Mouse (Mus musculus) left cerebral cortex, postnatal 25 days (tissue): Measurements from ENCODE around the gene Rgs12. TPM values are rescaled to one million over a fixed set of nuclear protein-coding genes. Genes with fewer than 3 reads are reported as not detected.

ENCODE experiments used
- DNase-seq, 2 experiments: peaks; one replicate each; pipeline ENCODE4 v3.0.0; 2022; ENCODE audit warnings: low spot score in 2 of 2, mixed read lengths in 1 of 2
- intact Hi-C: fragments of 180-260 bp; cut with DNase I; formaldehyde crosslinking; loops from one replicate; pipeline ENCODE4 v1.15.1; 2025
- total RNA-seq, 2 experiments: library from RNA; stranded (reverse); gene quantifications; 2 replicates each; pipeline ENCODE4 v1.2.3; 2021

The Rgs12 gene
- total RNA-seq, 2 experiments from 2014 or later, result 52.3 to 62.3 TPM

DNA sequence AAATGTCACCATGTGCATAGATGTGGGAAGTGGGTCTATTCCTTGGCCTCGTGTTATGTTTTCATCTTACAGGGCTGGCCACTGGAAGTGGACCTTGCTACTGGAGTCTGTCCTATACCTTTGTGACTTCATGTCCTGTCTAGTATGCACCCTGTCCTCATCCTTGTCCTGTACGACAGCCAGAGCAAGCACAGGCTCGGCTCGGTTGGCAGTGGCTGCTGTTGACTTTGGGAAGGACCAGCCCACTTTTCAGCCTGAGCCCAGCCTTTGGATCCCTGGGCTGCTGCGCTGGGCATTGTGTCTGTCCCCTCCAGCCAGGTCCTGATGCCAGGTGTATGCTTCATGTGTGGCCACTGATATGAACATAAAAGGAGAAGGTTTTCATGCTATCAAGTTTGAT lies 61.4 kb downstream of the Rgs12 start:
- intact Hi-C loops, result no loop called here
- no peak for DNase-seq

- intact Hi-C loops, result no loop called here
- peak in 1 of 2 experiments; percentile 16 for DNase-seq
Measured at GRCm38 (mm10) chr5:35011156-35011923, 62.1 kb downstream of the Rgs12 start.

DNA sequence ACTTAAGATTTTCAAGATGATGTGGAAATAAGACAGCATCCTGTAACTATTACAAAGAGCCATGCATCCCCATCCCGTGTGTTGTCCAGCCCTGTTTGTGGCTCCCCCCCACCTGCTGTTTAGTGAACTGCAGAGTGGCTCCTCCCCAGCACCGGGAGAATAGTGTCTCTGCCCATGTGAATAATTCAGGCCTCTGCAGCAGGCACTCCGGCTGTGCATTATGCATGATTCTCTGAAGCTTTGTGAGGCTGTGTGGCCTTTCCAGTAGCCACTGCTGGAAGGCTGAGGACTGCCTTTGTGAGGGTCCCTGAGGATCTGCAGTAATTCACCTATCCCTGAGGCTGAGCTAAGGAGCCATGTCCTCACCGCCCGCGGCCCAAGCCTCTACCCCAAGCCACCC lies 64.8 kb downstream of the Rgs12 start:
- no peak for DNase-seq
- intact Hi-C loops, result no loop called here

GRCm38 (mm10) chr5:35019673-35020300 lies 70.5 kb downstream of the Rgs12 start:
- peak; percentile 44 to 70 for DNase-seq
- intact Hi-C loops, result loop anchor here (1.0 kb wide), 1 partner anchor 30 kb away; no protein-coding TSS in a partner anchor

- intact Hi-C loops, result loop anchor here (1.0 kb wide), 1 partner anchor 31 kb away; no protein-coding TSS in a partner anchor
- DNase-seq, result peak; percentile 22 to 58
Measured at GRCm38 (mm10) chr5:35020410-35021241, 71.4 kb downstream of the Rgs12 start.

DNA sequence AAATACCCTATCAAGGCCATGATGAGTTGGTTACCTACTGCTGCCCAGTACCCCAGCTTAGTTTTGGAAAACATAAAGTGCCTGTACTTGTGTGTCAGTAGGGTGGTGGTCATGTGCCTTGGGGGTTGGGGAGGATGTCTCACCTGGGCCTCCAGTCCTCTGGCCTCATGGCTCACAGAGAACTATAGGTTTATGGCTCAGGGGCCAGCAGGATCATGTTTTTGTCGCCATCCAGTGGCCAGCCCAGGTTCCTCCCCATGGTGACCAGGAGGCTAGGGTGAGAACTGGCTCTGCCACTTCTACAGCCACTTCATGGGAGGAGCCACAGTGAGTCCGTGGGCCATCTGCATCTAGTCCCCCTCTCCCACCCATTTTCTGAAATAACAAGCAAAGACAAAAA lies 75.7 kb downstream of the Rgs12 start:
- intact Hi-C loops, result loop anchor here (1.0 to 5.0 kb wide), 2 partner anchors 39 to 108 kb away; no protein-coding TSS in a partner anchor
- DNase-seq, result peak; percentile 48 to 69

- no peak for DNase-seq
- intact Hi-C loops, result loop anchor here (5.0 kb wide), 1 partner anchor 112 kb away; no protein-coding TSS in a partner anchor
Measured at GRCm38 (mm10) chr5:35029303-35029702, 80.1 kb downstream of the Rgs12 start.

- no peak for DNase-seq
- intact Hi-C loops, result loop anchor here (5.0 kb wide), 1 partner anchor 112 kb away; no protein-coding TSS in a partner anchor
Measured at GRCm38 (mm10) chr5:35029755-35030154, 80.5 kb downstream of the Rgs12 start.

DNA sequence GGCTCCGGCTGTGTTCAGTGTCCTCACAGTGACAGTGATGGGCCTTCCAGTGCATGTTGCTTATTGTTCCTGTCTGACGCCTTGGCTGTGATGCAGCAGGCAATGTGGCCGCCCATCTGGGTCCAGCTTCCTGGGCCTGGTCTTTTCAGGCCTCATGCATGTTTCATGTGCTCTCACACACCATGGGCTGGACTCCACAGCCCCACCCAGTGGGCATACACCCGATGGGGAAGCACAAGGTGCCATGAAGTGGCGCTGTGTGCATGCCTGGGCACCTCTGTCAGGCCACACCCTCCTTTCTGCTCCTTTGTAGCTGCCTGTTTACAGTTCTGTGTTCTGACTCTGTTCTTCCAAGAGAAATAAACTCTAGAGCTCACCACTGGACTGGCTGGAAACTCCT lies 83.8 kb downstream of the Rgs12 start:
- no peak for DNase-seq
- intact Hi-C loops, result no loop called here

GRCm38 (mm10) chr5:35033619-35034018 lies 84.4 kb downstream of the Rgs12 start:
- intact Hi-C loops, result no loop called here
- no peak for DNase-seq

DNA sequence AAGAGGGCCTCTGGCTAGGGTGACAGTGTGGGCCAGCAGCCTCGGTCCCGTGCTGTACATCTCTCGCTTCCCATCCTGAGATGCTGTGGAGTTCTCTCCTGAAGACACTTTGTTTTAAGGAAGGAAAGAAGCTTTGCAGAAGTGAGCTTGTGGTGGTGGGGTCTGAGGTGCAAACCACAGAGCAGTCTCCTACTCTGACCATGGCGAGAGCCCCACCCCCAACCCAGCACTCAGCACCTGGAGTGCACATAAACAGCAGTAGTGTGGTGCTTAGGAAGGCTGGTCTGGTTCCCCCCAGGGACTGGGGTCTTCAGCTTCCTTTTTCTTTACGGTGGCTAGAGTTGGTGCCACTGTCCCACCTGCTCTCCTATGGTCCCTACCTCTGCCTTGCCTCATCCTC lies 85.9 kb downstream of the Rgs12 start:
- no peak for DNase-seq
- intact Hi-C loops, result no loop called here

GRCm38 (mm10) chr5:35035795-35036194 lies 86.5 kb downstream of the Rgs12 start:
- peak in 1 of 2 experiments; percentile 53 for DNase-seq
- intact Hi-C loops, result no loop called here

DNA sequence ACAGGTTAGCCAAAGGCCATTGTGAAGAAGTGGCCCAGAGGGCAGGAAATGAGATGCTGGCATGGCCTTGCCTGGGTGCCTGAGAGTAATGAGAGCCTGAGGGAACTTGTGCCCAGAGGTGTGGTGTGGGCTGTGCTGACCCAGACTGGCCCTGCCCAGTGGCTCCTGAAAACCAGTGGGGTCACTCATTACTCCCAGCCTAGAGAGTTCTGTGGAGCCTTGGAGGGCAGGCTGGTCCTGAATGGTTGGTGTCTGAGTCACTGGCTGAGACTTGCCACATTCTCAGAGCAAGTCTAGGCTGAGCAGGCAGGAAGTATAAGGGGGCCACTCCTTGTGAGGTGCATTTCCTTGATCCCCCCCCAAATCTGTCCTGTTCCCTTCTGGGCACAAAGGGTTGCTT lies 88.2 kb downstream of the Rgs12 start:
- no peak for DNase-seq
- intact Hi-C loops, result no loop called here

- intact Hi-C loops, result loop anchor here (10.0 kb wide), 1 partner anchor 377 kb away; the partner anchor contains the start of genes Grk4 and Nop14
- no peak for DNase-seq
Measured at GRCm38 (mm10) chr5:35041268-35041829, 92.1 kb downstream of the Rgs12 start, which contains the start of gene Hgfac. Gene Hgfac, plus strand, starts transcription at chr5:35041509.

DNA sequence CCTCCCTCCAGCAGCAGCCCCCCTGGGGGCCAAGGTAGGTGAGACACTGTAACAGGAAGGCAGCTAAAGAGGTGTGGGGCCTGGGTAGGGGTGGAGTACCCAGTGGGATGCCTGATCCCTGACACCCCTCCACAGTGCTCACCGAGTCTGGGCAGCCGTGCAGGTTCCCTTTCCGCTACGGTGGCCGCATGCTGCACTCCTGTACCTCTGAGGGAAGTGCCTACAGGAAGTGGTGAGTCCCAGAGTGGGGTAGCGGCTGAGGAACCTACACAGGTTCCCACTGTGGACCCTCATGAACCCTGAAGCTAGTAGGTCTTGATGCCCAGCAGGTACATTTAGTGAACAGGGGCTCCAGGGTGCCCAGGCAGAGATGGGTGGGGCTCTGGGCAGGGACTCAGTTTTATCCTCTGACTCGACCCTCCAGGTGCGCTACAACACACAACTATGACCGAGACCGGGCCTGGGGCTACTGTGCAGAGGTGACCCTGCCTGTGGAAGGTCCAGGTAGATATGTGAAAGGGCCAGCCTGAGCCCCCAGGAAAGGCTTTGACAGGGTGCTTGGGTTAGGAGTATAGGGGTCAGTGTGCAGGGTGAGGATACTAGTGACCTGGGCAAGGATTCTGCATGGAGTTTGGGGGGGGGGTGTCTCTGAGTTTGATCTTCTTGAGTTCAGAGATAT lies 93.3 kb downstream of the Rgs12 start:
- intact Hi-C loops, result loop anchor here (1.0 to 10.0 kb wide), 3 partner anchors 56 to 378 kb away; partner anchors contain the start of genes Grk4 and Nop14
- DNase-seq, result no peak

GRCm38 (mm10) chr5:35043110-35043451 lies 93.8 kb downstream of the Rgs12 start:
- intact Hi-C loops, result loop anchor here (1.0 to 10.0 kb wide), 3 partner anchors 56 to 378 kb away; partner anchors contain the start of genes Grk4 and Nop14

DNA sequence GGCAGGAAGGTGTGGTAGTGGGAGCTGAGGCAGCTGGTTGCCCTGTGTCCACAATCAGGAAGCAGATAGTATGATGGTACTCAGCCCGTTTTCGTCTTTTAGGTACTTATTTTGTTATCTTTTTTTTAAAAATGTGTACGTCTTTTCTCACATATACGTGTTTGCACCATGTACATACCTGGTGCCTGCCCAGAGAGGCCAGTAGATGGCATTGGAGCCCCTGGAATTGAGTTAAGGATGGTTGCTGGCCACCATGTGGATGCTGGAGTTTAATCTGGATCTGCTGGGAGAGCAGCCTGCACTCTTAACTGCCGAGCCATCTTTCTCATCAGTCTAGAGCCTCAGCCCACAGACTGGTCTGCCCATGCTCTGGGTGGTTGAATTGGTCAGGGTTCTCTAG lies 101.3 kb downstream of the Rgs12 start:
- intact Hi-C loops, result loop anchor here (5.0 kb wide), 1 partner anchor 297 kb away; no protein-coding TSS in a partner anchor
- no peak for DNase-seq

More at GRCm38 (mm10) chr5:35043110-35043451, 93.8 kb downstream of the Rgs12 start:
- peak; percentile 83 to 90 for DNase-seq

GRCm38 (mm10) chr5:35054628-35055027 lies 105.4 kb downstream of the Rgs12 start:
- intact Hi-C loops, result loop anchor here (5.0 kb wide), 2 partner anchors 78 to 293 kb away; no protein-coding TSS in a partner anchor
- no peak for DNase-seq

DNA sequence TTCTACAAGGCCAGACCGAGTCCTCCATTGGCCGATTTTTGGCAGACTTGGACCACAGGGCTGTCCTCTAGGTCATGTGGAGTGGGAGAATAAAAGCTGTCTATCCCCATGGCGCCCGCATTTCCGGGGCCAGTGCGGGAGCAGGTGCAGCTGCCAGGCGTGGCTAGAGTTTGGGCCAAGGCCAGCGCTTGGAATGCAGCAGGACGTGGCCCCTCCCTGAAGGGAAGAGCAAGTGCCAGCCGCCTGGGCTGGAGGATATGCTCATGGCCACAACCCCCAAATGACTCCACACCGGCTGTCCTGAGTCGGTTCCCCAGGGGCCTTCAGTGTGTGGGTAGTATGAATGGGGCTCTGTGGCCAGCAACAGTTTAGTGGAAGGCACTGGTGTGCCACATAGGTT lies 105.8 kb downstream of the Rgs12 start:
- intact Hi-C loops, result loop anchor here (5.0 kb wide), 1 partner anchor 77 kb away; no protein-coding TSS in a partner anchor
- DNase-seq, result no peak
